Mouse (Mus musculus) Patski (cell line): Measurements from ENCODE around the gene Scamp3. TPM values are rescaled to one million over a fixed set of nuclear protein-coding genes. Genes with fewer than 3 reads are reported as not detected.
A peak's percentile ranks its signal among the peaks of the same experiment; 100 is the strongest.

Experiments
- ATAC-seq: fragments of 100-300 bp; one replicate; pipeline ENCODE4 v1.8.0; 2021
- CTCF ChIA-PET: fragments of 350-600 bp; sonication (Branson Sonifier 250); formaldehyde crosslinking; loops from one replicate; lab custom pipeline; 2022; ENCODE audit warnings: inconsistent platforms; lab: Charles Lee
- POLR2A ChIA-PET: fragments of 350-600 bp; sonication (Branson Sonifier 250); formaldehyde crosslinking; loops from one replicate; lab custom pipeline; 2022; ENCODE audit warnings: antibody characterized with exemption, inconsistent platforms; lab: Charles Lee
- DNase-seq: peaks from one replicate; pipeline ENCODE4 v3.0.0-alpha.2; 2011; ENCODE audit warnings: low read depth, low spot score
- H3K27me3 ChIP-seq: fragments of 371-371 bp; one replicate; pipeline ENCODE4 v1.5.1; 2021
- CTCF ChIP-seq: fragments of 100-300 bp; IDR thresholded peaks from one replicate; pipeline ENCODE4 v1.5.1; 2021
- in situ Hi-C: fragments of 300-500 bp; cut with MboI; formaldehyde crosslinking; loops from 3 replicates; pipeline ENCODE4 v1.11.1; 2018; ENCODE audit warnings: low pct_unique_long_range_greater_than_20kb, mixed read lengths
- polyA plus RNA-seq: library from polyadenylated mRNA; unstranded; gene quantifications from one replicate; pipeline ENCODE4 v1.2.3, GENCODE M21; 2021

Gene Scamp3
- polyA plus RNA-seq, 1 experiment from 2014 or later, result 175 TPM

DNA sequence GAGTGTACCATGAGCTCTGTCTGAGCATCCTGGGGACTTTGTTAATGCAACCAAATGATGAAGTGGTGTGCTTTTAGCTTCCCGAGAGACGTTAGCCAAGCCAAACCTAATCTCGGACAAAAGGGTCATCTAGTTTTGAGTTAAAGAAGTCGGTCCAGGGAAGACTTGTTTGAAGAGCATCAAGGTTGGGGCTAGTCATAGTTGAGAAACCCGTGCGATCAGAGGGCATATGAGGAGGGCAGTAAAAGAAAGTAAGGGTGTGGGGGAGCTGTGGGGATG, 773 bp downstream of the Scamp3 start:
- ATAC-seq (no peak), DNase-seq (peak; percentile 19)
- H3K27me3 ChIP-seq, result no peaks in the 10 kb centered on the region
- ChIA-PET POLR2A (interaction anchor here (0.7 to 1.8 kb wide), 9 partner anchors 9 to 91 kb away, joined by 3 to 11 read pairs (median 3); partner anchors contain the start of genes Gba and Krtcap2), CTCF (interaction anchor here (1.2 to 2.5 kb wide), 10 partner anchors 10 to 124 kb away, joined by 3 to 12 read pairs (median 6); no protein-coding TSS in a partner anchor)
- in situ Hi-C loops, result no loop called here
- no peak for TF ChIP-seq CTCF

DNA sequence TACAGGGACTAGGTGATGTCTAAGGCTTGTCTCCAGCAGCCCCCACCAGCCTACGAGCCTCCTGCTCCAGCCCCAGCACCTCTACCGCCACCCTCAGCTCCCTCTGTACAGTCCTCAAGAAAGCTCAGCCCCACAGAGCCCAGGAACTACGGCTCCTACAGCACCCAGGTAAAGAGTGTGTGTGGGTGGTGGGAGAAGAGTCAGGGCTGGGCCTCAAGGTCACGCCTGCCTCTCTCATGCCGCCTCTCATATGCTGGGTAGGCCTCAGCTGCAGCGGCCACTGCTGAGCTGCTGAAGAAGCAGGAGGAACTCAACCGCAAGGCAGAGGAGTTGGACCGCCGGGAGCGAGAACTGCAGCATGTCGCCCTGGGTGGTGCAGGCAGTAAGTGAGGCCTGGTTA, 1.8 kb downstream of the Scamp3 start:
- in situ Hi-C loops, result no loop called here
- DNase-seq, result no peak
- no peak for ATAC-seq
- POLR2A ChIA-PET, result no interaction called here
- no peak for TF ChIP-seq CTCF
- H3K27me3 ChIP-seq, result no peaks in the 10 kb centered on the region
- CTCF ChIA-PET, result interaction anchor here (1.9 to 2.4 kb wide), 4 partner anchors 9 to 92 kb away, joined by 4 to 12 read pairs (median 10); no protein-coding TSS in a partner anchor

DNA sequence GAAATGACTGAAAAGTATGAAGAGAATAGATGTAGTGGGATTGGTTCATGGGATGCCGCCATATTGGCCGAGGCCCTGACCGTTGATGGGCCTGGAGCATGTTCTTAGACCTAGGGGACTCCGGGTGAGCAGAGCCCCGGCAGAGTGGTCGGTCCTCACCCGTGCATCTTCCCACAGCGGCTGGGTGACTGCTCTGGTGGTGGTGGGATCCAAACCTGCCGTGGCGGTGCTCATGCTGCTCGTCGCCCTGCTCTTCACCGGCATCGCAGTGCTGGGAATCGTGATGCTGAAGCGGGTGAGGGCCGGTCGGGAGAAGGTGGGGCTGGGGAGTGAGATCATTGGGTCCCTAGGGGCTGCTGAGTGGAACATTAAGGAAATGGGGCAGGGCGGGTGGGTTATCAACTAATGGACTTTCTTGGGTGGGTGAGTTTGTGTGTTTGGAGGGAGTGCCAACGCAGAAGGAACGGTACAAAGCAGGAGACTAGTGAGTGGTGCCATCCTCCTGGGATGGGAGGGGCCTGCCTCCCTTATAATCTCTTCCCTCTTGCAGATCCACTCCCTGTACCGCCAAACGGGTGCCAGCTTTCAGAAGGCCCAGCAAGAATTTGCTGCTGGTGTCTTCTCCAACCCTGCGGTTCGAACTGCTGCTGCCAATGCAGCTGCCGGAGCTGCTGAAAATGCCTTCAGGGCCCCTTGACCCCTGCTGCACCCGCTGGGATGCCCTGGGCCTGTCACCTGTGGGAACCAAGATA, 4.7 kb downstream of the Scamp3 start:
- ATAC-seq (no peak), DNase-seq (no peak)
- TF ChIP-seq CTCF, result no peak
- POLR2A ChIA-PET, result no interaction called here
- CTCF ChIA-PET, result interaction anchor here (0.8 kb wide), 1 partner anchor 11 kb away, joined by 3 read pairs; no protein-coding TSS in a partner anchor
- in situ Hi-C loops, result no loop called here
- H3K27me3 ChIP-seq, result no peaks in the 10 kb centered on the region

DNA sequence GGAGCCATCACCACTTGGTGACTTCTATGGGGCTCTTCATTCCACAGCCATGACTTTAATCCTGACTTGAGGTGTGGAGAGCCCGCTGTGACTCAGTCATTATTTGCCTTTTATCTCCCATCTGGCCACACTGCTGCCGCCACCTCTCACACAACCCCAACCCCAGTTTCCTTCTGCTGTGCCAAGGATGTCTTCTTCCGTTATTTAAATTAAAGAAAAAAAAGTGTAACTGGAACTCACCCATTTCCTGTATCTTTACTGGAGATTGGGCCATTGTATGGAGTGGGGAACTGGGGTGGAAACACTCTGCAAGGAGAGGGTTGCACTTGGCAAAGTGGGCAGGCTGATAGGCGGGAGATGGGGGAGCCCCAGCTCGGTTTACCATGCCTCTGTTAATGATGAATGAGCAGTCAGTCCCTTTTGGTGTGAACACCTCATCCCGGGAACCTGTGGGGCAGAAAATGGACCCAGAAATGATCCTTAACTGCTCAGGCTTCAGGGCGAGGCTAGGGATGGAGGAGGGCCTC, 5.3 kb downstream of the Scamp3 start:
- TF ChIP-seq CTCF, result no peak
- no peak for DNase-seq
- H3K27me3 ChIP-seq, result no peaks in the 10 kb centered on the region
- ATAC-seq, result no peak
- in situ Hi-C loops, result no loop called here
- CTCF ChIA-PET, result interaction anchor here (0.7 to 1.5 kb wide), 3 partner anchors 9 to 22 kb away, joined by 3 read pairs; partner anchors contain the start of gene Hcn3
- POLR2A ChIA-PET, result no interaction called here

DNA sequence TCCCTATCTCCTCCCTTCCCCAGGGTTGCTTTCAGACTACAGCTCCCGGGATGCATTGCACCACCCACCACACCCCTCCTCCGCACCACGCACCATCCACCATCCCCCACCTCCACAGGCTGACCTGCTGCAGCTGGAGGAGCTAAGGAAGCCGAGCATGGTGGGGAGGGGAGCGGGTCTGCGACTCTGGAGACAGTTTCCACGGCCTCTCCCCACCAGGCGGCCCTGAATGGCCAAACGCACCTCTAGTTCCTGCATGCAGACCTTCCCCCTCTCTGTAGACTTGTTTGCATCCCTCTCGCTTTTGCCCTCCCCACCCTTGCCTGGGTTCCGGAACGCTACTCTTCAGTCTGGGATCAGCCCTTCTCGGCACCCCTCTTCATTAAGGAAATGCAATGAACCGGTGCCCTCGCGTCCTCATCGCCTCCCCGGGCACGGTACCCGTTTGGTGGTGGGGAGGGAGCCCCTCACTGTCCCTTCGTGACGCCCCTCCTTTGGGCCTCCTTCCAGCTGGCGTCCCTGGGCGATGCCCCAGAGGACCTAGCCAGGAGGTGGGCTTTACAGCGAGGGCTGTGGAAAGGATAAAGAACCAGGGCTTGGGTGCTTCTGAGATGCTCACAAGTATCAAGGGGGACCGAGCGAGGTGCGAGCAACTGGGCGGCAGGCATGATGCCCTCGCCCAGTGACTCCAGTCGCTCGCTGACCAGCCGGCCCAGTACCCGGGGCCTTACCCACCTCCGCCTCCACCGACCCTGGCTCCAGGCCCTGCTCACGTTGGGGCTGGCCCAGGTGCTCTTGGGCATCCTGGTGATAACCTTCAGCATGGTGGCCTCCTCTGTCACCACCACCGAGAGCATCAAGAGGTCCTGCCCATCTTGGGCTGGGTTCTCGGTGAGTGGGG, 6.0 kb downstream of the Scamp3 start, which contains the start of gene Fam189b:
TSS of gene Fam189b (plus strand) at position 86 of the 901 bp plus-strand sequence.
- ATAC-seq (peak; percentile 41), DNase-seq (peak; percentile 27)
- TF ChIP-seq CTCF, result no peak
- H3K27me3 ChIP-seq, result no peaks in the 10 kb centered on the region
- ChIA-PET POLR2A (interaction anchor here (0.6 kb wide), 1 partner anchor 8 kb away, joined by 3 read pairs; no protein-coding TSS in a partner anchor), CTCF (interaction anchor here (0.7 to 2.9 kb wide), 4 partner anchors 8 to 23 kb away, joined by 3 to 15 read pairs (median 3); partner anchors contain the start of gene Hcn3)
- in situ Hi-C loops, result no loop called here

DNA sequence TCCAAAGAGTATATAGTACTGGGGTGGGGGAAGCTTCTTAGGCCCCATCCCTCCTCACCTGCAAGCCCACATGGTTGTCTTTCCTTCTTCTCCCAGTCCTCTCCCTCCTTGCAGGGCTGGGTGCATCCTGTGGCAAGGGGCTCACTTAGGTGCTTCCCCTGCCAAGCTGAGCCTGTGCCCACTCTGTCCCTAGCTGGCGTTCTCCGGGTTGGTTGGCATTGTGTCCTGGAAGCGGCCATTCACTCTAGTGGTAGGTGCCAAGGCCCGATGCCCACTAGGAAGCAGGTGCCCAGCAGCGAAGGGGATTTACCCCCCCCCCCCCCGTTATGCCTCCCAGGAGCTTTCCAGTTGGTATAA, 6.7 kb downstream of the Scamp3 start:
- in situ Hi-C loops, result no loop called here
- no peak for ATAC-seq
- no peak for TF ChIP-seq CTCF
- DNase-seq, result no peak
- ChIA-PET CTCF (interaction anchor here (1.5 to 2.9 kb wide), 2 partner anchors 8 to 10 kb away, joined by 3 to 15 read pairs; no protein-coding TSS in a partner anchor), POLR2A (interaction anchor here (0.6 kb wide), 3 partner anchors 8 to 99 kb away, joined by 3 read pairs; no protein-coding TSS in a partner anchor)
- no peaks in the 10 kb centered on the region for H3K27me3 ChIP-seq

DNA sequence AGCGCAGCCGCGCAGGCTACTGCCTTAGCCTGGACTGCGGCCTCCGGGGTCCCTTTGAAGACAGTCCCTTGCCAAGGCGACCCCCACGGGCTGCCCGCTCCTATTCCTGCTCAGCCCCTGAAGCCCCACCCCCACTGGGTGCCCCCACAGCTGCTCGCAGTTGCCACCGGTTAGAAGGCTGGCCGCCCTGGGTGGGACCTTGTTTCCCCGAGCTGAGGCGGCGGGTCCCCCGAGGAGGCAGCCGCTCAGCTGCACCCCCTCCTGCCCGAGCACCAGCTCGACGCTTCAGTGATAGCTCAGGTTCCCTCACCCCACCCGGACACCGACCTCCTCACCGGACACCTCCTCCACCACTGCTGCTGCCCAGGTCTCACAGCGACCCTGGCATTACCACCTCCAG, 9.9 kb downstream of the Scamp3 start:
- in situ Hi-C loops, result no loop called here
- no peak for TF ChIP-seq CTCF
- ATAC-seq (no peak), DNase-seq (no peak)
- ChIA-PET CTCF (interaction anchor here (1.1 to 2.9 kb wide), 5 partner anchors 9 to 66 kb away, joined by 3 to 12 read pairs (median 5); partner anchors contain the start of genes Hcn3 and Scamp3), POLR2A (interaction anchor here (1.4 kb wide), 1 partner anchor 10 kb away, joined by 6 read pairs; the partner anchor contains the start of gene Scamp3)
- no peaks in the 10 kb centered on the region for H3K27me3 ChIP-seq

DNA sequence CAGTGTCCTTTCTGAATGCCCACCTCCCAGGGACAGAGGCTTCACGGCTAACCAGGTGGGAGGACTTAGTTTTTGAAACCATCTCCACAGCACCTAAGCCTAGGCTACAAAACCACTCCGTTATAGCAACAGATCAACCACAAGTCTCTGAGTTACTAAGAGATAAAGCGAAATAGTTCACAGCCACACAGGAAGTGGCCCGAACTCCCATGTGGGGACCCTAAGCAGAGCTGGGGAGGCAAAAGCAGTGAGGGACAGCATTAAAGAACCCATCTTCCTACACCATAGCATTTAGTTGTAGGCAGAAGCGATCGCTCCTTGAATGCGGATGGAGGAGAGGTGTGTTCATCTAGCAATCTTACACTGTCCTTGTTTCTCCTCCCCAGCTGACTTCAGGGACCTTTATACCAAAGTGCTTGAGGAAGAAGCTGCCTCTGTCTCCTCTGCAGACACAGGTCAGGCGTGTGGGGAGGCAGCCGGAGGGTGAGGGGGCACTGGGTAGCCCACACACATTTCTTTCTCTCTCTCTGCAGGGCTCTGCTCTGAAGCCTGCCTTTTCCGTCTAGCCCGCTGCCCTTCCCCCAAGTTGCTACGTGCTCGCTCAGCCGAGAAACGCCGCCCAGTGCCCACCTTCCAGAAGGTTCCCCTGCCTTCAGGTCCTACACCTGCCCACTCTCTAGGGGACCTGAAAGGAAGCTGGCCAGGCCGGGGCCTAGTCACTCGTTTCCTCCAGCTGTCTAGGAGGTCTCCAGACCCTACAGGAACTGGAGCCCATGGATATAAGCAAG, 10.6 kb downstream of the Scamp3 start:
- DNase-seq (no peak), ATAC-seq (peak; percentile 5)
- ChIA-PET CTCF (interaction anchor here (1.1 to 2.9 kb wide), 4 partner anchors 10 to 73 kb away, joined by 3 to 12 read pairs (median 4); partner anchors contain the start of gene Scamp3), POLR2A (interaction anchor here (1.4 kb wide), 1 partner anchor 11 kb away, joined by 6 read pairs; the partner anchor contains the start of gene Scamp3)
- in situ Hi-C loops, result no loop called here
- TF ChIP-seq CTCF, result no peak
- no peaks in the 10 kb centered on the region for H3K27me3 ChIP-seq

DNA sequence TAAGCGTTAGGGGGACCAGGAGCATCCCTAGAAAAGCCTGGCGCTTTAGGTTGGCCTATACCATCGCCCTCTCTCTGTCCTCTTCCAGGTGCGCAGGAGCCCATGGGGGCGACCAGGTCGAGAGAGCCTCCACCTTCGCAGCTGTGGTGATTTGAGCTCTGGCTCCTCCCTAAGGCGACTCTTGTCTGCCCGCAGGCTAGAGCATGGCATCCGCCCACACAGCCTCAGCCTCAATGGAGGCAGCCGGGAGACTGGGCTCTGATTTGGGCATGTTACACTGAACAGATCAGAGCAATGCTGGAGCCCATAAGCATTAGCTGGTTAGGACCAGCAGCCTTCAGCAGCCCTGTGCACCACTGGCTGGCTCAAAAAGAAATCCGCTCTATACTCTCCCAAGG, 11.2 kb downstream of the Scamp3 start:
- CTCF ChIA-PET, result interaction anchor here (1.1 to 2.9 kb wide), 3 partner anchors 10 to 73 kb away, joined by 3 to 12 read pairs (median 4); partner anchors contain the start of gene Scamp3
- POLR2A ChIA-PET, result interaction anchor here (0.9 kb wide), 1 partner anchor 73 kb away, joined by 3 read pairs; no protein-coding TSS in a partner anchor
- H3K27me3 ChIP-seq, result no peaks in the 10 kb centered on the region
- ATAC-seq (no peak), DNase-seq (no peak)
- in situ Hi-C loops, result no loop called here
- no peak for TF ChIP-seq CTCF
